Mouse (Mus musculus): ENCODE data around the gene Gtf2ird1.

Gene Gtf2ird1

DNA sequence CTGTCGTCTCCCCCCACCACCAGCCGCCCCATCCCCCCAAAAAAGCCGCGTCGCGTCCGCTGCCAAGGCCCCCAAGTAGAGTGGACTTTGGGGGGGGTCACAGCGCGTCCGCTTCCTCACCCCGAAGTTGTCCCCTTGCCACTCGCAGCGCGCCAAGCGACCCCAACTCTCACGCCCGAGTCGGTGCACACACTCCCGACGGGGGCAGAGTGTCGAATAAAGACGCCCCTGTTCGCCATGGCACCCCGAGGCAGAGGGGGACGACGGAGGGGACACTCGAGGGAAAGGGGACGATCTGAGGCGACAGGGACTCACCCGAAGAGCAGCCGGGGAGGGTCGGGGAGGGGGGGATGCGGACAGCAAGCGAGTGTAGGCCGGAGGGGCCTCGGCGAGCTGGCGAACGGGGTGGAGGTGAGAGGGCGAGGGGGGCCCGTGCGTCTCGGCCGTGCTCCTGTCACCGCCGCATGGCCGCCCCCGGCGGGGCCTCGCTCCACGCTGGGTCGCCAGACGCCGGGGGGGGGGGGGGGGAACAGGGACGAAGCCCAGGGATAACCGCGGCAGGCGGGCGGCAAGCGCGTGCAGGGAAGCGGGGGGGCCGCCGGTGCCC, 142.3 kb downstream of the Gtf2ird1 start:
- DNase-seq (ENCODE audit: low read depth, low spot score): no peak

DNA sequence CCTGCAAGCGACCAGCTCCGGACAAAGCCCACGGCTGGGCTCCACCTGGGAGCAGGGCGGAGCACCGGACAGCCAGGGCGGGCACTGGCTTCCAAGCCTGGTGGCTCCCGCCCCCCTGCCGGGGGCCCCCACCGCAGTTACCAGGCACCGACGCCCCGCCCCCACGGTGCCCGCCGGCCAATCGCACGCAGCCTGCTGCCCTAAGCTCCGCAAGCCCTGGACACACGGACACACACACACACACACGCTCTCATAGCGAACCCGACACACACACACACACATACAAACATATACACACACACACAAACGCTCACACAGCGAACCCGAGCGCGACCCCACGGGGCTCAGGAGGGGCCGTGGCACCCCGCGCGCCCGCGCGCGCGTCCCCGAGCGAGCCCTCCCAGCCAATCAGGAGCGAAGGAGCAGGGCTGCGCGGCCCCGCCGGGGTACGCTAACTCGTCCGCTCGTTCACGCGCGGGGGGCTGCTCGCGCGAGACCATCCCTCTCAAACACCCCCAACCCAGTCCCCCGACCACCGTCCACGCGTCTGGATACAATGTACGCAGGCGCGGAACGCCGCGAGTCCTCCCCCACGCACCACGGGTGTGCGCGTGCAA, 143.0 kb downstream of the Gtf2ird1 start:
- peak; percentile 96 for DNase-seq (ENCODE audit: low read depth, low spot score)

DNA sequence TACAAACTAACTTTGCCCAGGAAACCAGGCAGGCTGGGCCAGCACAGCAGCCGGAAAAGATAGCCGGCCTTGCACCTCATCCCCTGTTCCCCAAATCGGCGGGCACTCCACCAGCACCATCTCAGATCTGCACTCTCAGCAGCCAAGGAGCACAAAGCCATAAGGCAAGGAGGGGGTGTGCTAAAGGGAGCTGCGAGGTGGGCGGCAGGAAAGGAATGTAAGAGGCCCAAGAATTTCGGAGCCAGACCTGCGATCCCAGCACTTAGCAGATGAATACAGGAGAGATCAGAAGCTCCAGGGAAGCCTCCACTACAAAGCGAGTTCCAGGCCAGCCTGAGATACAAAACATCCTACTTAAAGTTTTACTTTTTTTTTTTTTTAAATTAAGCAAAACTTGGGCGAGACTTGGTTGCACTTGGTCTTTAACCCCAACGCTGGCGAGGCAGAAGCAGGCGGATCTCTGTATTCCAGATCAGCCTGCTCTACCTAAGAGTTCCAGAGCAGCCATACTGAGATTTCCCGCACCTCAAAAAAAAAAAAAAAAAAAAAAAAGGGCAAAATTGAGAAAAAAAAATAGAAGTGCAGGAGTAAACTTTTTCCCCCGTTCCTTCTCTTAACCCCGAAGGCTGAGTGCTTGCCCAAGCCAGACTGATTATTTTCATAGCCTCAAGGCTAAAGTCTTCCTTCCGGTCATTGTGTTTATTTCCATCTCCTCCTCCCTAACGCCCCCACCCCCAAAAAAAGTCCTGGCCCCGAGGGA, 143.6 kb downstream of the Gtf2ird1 start:
- DNase-seq (ENCODE audit: low read depth, low spot score): peak; percentile 88

DNA sequence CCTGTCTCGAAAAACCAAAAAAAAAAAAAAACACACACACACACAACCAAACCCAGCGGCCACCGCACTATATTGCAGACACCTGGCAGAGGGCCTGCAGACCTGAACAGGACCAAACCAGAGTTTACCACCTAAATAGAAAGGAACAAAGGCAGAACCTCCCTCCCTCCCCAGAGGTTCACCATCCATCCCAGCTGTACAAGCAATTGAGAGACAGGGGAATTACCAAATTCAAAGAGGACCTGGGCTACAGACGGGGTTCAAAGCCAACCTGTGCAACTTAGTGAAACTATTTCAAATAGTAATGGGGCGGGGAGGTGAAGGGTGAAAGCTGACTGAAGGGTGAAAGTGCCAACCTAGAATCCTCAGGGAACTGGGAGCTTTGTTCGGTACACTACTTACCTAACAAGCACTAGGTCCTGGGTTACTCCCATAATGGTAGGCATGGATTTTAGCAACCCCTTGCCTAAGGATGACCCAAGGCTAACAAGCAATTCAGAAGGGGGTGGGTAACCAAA, 144.6 kb downstream of the Gtf2ird1 start:
- DNase-seq (ENCODE audit: low read depth, low spot score): peak; percentile 74

DNA sequence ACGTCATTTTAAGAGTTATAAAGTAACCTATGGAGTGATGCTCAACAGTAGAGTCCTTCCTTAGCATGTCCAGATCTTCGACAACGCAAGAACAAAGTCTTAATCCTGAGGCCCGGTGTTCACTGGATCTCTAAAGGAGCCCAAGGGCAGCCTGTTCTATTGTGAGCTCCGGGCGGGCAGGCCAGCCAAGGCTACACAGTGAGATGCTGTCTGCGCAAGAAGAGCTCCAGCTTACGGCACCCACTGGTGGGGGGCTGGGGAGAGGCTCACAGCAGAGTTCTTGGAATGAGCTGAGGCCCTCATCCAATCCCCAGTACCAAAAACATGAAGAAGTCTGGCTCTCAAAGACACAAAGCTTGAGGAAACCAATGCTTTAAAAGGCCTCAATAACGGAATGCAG, 146.3 kb downstream of the Gtf2ird1 start:
- no peak for DNase-seq (ENCODE audit: low read depth, low spot score)

DNA sequence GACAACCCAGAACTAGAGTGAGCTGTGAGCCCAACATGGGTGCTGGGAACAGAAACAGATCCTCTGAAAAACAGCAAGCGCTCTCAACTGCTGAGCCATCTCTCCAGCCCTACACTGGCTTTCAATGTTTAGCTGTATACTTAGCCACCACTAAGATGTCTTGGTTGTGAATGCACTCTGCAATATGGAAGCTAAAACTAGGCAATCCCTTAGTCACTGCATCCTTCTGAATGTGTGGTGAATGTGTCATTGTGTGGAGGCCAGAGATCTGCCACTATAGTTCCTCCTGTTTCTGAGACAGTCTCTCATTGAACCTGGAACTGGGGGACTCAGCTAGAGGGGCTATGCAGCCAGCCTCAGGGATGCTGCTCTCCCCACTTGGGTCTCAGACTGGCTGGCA, 147.2 kb downstream of the Gtf2ird1 start:
- no peak for DNase-seq (ENCODE audit: low read depth, low spot score)

All from ES-CJ7 (cell line).